Mouse (Mus musculus): ENCODE results near the gene Cdk6. TPM values are rescaled to one million over a fixed set of nuclear protein-coding genes. Genes with fewer than 3 reads are reported as not detected.

Gene Cdk6
- 11.8 and 12.4 TPM in 2 replicates for polyA plus RNA-seq (2012; rRNA removed)

DNA sequence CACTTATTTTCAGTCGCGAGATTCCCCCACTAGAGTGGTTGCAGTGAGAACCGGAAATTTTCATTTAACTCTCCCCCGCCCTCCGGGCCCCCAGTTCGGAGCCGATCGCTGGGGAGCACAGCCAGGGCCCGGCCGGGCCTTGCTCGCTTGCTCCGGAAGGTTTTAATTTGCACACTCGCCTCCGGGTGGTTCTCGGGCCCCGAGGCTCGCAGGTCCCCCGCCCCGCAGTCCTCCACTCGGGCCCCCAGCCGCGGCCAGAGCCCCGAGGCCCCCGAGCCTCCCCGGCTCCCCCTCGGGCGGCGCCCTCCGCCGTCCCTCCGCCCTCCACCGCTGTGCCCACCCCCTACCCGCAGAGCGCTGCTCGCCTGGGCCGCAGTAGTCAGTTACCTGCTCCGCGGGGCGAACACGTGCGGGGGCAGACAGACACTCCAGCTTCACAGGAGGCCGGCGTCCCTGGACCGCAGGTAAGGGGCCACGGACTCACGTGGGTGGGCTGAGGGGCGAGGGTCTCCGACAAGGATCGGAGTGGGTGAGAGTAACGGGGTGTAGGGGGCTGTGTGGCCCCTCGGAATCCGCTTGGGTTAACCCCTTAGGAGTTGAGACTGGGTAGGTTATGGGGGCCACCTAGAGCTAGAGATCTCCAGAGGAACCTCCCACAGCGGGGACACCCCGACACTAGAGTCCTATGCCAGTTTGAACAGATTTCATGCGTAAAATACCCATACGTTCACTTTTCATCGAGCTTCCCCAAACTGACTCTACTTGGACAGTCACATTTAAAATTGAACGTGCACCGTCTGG lies at the start of gene Cdk6:
TSS of gene Cdk6 (plus strand) at position 375 of the 801 bp plus-strand sequence.

DNA sequence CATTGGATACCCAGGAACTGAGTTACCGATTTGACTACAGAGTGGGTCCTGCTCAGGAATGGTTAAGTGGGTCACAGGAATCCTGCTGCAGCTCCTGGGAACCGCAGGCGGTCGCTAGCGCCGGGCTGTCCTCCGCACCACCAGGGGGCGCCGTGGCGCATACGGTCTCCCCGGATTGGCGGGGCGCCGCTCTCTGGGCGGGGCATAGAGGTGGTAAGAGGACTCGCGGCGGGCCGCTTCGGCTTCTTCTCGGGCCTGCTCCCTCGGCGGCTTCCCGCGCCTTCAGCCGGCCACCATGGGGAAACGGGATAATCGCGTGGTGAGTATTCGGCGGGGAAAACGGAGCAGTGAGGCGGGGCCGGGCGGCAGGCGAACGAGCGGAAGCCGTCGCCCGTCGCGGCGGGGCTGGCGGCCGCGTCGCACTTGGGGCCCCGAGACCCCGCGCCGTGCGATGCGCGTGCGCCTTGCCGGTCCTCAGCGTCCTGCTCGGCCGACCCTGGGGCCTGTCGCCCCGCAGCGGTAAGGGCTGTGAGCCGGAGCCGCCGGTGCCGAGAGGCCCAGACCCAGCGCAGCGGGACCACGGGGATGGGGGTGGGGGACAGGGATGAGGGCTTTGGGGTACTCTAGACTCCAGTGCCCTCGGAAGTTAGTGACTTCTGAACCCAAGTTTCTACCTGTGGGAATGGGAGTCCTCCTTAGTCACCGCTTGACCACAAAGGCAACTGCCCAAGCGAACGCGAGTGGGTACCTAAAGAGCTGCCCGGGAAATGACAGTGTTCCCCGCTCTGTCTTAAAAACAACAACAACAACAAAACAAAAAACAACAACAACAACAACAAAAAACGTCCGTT lies 202.6 kb downstream of the Cdk6 start, which contains the start of gene Fam133b:
TSS of gene Fam133b (plus strand) at position 205 of the 851 bp plus-strand sequence.

DNA sequence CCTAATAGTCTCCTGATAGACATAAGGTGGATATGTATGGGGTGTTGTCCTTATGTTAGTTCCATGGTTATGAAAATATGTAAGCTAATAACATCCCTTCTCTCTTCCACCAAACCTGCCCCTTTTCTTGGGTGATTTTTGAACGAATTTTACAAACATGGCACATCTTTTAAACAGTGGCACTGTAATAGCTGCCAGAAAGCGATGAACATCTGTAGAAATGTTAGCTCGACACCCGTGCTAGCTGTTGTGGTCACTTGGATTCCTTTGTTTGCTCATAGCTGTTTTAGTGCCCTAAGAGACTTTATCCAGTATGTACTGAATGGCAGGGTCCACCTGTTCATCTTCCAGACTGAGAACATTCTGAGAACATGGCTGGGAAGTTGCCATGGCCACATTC lies 230.0 kb downstream of the Cdk6 start, which contains the start of gene 1700109H08Rik:
TSS of gene 1700109H08Rik (plus strand) at position 301 of the 400 bp plus-strand sequence.

Other genes starting within 250 kb of the Cdk6 start
- 2.8 and 3.4 TPM in 2 replicates for gene Fam133b, start 202.3 kb downstream of the Cdk6 start, polyA plus RNA-seq (2012; rRNA removed)
- gene 1700109H08Rik, start 230.1 kb downstream of the Cdk6 start, polyA plus RNA-seq (2012; rRNA removed), result 0.57 and 0.78 TPM in 2 replicates

Data from colon, adult 2 months (tissue).